Mouse (Mus musculus) adrenal gland, postnatal 25 days (tissue): ENCODE results near the gene Dennd5b. TPM values are rescaled to one million over a fixed set of nuclear protein-coding genes. Genes with fewer than 3 reads are reported as not detected.
"Not testable (repeated sequence)": the region's sequence is repeated elsewhere in the genome, so short reads cannot be mapped to it uniquely, and the experiment has no call there.

ENCODE experiments used
- DNase-seq: peaks from one replicate; pipeline ENCODE4 v3.0.0; 2021; ENCODE audit warnings: mixed read lengths
- total RNA-seq: library from RNA; stranded (reverse); gene quantifications from 2 replicates; pipeline ENCODE4 v1.2.3, GENCODE M21; 2021

Gene Dennd5b
- total RNA-seq, 1 experiment from 2014 or later: 14.0 TPM

GRCm38 (mm10) chr6:149005009-149005408 is 96.5 kb downstream of the Dennd5b start:
- no peak for DNase-seq

GRCm38 (mm10) chr6:148994327-148994999 is 107.0 kb downstream of the Dennd5b start:
- no peak for DNase-seq

DNA sequence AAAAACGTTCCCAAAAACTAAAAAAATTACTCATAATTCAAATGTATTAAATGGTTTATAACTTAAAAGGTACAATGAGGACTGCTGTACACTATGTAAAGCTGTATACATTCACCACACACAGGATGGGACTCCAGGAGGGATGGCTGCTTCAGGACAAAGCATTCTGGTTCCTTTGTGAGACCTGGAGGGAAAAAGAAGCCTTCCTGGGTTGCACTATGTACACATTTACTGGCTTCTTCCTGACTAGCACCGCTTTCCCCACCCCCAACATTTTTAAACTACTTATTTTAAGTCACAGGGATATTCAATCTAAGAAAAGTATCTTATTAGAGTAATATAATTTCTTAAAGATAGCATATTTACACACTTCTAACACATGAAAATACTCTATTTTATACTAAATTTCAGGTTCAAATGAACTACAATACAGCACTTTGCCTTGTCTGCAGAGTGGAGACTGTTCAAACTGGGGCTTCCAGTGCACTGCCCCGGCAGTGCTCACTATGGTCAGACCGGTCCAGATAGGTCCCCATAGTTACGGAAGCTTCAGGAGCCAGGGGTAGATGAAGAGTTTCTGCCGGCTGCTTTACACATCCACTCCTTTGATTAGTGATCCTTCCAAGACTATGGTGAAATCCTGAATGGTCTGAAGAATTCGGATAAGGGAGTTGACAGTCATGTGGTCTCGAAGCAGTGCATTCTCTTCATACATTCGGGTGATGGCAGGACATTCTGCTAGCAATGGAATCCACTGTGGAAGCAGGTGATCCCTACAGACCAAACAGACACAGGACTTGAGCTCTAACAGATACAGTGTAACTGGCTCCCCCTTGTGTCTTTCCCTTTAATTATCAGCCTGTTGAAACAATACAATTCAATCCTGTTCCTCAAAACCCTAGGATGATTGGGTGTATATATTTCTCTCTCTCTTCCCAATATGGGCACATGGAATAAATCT is 108.1 kb downstream of the Dennd5b start:
- no peak for DNase-seq

DNA sequence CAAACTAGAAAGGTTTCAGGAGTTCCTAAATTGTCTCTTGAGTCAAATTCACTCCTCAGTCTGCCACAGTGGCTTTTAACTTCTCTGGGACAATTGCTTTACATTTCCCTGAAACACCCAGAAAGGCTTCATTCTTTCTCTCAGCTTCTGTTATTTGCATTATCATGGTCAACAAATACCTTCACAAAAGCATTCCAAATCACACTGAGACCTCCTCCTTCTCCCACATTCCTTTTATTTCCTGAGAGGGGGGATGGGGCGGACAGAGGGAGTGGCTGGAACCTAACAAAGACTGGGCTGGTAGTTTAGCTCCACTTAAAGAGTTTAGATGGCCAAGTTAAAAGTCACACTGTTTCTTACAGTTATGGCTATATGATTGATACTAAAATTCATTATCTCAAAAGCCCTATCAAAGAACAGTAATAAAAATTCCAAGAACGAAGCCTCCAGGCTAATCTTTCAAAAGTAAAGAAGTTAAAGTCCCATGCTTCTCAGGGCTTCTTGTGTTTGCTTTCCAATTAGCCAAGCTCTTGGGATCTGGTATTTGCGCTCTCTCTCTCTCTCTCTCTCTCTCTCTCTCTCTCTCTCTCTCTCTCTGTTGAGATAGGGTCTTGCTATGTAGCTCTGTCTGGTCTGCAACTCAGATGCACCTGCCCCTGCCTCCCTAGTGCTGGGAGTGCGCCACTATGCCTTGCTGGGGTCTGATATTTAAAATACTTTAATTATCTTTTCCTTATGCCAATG is 108.9 kb downstream of the Dennd5b start:
- no peak for DNase-seq

GRCm38 (mm10) chr6:148991660-148992372 is 109.7 kb downstream of the Dennd5b start:
- DNase-seq: no peak

GRCm38 (mm10) chr6:148989792-148990491 is 111.5 kb downstream of the Dennd5b start:
- DNase-seq: not testable (repeated sequence)

DNA sequence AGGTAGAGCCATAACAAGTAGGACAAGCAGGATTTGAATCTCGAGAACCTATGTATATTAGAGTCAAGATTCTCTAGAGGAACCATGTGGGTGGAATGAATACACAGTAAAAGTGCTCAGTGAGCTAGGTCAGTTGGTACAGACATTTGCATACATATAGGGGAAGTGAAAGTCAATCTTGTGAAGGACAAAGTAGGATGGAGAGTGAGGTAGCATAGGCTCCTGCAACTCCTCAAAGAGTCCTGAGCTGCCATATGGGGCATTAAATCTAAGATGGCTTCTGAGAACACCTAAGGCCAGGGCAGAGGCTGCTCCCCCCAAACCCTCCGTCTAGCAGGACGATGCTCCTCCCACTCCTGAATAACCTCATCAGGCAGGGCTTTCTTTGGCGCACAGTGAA is 115.5 kb downstream of the Dennd5b start:
- no peak for DNase-seq

- DNase-seq: no peak
These were observed 121.0 kb downstream of the Dennd5b start for GRCm38 (mm10) chr6:148980495-148980894.

- DNase-seq: no peak
These were observed 126.4 kb downstream of the Dennd5b start for GRCm38 (mm10) chr6:148975096-148975495.

DNA sequence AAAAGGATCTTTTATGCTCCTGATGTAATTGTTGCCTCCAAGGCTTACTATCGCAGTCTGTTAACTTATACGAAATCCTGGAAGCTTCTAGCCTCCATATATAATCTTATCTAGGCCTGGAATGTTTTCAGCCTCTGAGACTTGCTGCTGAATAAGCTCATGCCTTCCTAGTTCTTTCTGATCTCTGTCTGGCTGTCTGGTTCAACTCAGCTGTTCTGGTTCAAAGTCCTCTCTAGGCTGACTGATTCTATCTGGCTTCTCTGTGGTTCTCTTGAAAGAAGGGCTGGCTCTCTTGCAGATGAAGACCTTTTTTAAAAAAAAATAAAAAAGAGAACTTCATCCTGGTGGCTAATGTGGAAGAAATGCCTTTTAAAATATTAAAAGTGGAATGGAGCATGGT is 128.6 kb downstream of the Dennd5b start:
- no peak for DNase-seq

DNA sequence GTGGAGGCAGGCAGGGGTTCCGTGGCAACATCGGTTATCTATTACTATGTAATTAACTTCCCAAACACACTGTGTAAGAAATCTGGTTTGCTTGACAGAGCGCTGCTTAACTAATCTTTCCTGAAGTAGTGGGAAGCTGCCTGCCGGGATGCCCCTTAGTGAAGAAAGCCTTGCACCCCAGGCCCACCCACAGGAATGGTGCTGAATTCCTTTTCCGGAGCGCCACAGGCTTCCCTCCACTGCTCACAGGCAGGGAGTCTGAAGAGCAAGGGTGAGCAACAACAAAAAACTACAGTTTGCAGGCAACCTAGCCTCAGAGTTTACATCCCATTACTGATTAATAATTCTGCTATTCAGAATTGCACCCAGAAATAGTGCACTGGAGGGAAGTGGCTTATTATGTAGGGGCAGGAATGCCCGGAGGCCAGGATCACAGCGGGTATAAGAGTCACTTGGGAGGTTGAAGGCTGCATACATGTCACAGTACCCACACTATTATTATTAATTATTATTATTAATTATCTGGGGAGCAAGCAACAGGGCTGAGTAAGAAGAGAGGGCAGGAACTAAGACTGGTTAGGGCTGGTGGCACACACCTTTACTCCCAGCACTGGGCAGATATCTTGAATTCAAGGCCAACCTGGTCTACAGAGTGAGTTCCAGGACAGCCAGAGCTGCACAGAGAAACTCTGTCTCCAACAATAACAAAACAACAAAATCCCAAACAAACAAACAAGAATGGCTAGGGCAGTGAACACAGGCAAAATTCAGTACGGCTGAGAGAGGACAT is 129.2 kb downstream of the Dennd5b start:
- no peak for DNase-seq

DNA sequence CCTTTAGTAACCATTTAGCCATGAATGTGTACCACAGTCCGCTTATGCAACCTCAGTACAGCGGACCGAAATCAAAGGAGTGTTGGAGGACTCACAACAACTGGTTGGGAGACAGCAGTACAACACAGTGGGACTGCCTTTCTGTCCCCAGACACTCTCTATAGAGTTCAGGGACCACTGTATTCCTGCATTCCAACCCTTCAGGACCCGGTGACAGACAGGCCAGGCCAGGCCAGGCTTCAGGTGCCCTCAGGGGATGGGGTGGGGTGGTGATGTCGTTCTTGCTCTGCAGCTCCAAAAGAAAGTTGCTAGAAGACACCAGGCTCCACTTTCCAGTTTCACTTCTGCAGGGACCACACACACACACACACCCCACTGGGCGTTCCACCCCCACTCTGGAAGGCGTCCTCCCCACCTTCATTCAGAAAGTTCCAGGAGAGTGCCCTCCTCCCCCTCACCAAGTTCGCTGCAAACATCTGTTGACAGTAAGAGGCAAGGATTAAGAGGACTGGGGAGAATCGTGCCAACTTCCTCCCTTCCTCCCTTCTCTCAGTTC is 130.0 kb downstream of the Dennd5b start:
- DNase-seq: no peak

GRCm38 (mm10) chr6:148961285-148961684 is 140.2 kb downstream of the Dennd5b start:
- DNase-seq: no peak

DNA sequence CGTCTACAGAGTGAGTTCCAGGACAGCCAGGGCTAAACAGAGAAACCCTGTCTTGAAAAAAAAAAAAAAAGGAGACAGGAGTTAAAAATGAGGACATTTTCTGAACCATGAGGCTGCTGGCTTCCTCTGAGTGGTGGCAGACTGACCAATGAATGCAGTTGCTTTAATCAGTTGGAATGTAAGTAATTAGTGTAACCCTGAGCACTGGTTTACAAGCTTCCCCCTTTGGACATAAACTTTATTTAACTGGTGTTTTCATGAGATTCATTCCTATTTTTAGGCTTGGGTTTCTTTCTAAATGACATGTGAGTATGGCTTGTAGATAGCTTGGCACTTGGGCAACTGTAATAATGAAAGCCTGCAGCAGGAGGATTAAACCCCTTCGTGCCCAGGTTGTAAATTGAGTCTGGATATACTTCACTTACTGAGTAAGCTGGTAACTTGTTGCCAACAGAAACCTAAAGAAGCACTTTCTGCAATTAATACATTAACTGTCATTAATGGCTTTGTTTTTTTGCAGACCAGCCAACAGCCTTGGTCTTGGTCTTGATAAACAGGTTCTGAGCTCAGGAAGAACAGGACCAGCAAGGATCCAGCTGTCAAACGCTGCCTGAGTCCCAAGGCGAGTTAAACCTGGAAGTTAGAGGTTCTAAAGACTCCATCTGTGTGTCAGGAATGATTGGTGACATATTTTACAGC is 141.8 kb downstream of the Dennd5b start:
- DNase-seq: no peak

DNA sequence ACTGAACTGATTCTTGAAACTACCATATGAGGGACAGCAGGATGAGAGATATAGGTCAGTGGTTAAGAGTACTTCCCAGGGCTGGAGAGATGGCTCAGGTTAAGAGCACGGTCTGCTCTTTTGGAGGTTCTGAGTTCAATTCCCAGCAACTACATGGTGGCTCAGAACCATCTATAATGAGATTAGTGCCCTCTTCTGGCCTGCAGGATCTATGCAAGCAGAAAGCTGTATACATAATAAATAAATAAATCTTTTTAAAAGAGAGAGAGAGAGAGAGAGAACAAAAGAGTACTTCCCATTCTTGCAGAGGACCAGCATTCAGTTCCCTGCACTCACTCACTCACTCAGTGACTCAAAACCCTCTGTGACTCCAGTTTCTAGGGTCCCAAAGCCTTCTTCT is 142.8 kb downstream of the Dennd5b start:
- no peak for DNase-seq

DNA sequence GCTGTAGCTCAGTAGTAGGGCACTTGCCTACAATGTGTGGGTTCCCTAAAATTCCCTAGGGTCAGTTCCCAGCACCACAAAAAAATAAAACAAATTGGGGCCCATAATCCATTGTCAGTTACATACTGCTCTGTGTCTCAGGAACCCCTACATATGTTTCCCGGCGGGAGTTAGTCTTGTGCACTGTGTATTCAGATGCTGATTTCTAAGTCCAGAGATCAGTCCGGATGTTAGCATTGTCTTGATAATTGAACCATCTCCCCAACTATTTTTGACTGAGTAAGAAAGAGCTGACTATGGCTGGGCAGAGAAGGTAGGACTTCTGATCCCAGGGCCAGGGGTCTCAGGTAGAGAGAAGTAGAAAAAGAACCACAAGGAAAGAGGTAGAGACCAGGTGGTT is 144.4 kb downstream of the Dennd5b start:
- no peak for DNase-seq

DNA sequence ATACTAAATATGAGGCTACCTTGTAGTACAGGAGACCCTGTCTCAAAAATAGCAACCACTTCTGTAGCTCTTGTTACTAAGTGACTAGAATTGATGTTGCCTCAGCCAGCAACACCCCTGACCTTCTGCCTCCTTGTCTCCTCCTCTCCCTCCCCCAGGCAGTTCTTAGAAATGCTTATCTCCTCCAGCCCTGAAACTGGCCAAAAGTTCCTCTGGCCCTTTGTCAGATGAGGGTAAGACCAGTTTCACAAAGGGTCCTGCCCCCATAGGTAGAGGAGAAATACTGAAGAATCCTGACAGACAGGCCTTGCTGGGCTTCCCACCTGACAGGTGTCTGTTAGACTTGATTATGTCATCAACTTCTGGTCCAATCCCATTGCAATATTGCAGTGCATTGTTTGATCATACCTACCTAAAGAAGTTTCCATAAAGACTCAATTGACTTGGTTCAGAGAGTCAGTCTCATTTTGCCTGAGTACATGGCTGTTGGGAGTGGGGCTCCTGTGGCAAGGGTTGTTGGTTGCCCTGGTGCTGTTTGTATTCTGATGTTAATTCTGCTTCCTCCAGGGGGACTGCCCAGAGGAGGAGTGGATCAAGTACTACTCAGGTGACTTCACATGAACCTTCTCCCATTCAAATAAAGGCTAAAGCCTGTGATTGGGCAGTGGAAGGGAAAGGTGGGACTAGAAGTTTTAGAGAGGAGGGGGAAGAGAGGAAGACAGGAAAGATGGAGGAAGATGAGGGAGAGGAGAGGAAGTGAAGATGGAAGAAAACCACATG is 145.6 kb downstream of the Dennd5b start:
- DNase-seq: no peak

- DNase-seq: no peak
These were observed 154.5 kb downstream of the Dennd5b start for GRCm38 (mm10) chr6:148946881-148947405.

DNA sequence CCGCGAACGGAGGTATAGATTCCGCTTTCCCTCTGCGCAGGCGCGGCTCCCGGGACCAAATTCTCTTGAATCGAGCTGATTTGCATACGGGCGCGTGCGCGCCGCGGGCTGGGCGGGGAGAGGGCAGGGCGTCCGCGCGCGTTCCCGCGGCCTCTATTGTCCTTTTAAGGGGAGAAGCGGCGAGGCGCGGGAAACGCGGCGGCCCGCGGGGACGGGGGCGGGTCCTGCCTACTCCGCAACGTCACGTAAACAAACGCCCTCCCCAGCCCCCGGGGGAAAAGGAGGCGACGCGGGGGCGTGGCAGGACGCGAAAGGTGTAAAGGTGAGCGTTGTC is 155.1 kb downstream of the Dennd5b start, which contains the start of gene Sinhcaf:
Gene Sinhcaf (minus strand): TSS at position 59 of the 334 bp plus-strand sequence.
- DNase-seq: peak; percentile 99
